Mouse (Mus musculus) heart, postnatal 4 days (tissue): ENCODE results near the gene Gm49378. TPM values are rescaled to one million over a fixed set of nuclear protein-coding genes. Genes with fewer than 3 reads are reported as not detected.
A peak's percentile ranks its signal among the peaks of the same experiment; 100 is the strongest.

ENCODE experiments used
- DNase-seq: peaks from one replicate; pipeline ENCODE4 v3.0.0; 2021
- total RNA-seq, 2 experiments: library from RNA; stranded (reverse); gene quantifications; 2 replicates each; pipeline ENCODE4 v1.2.3; 2021

The Gm49378 gene
- total RNA-seq, 2 experiments from 2014 or later: 3.7 to 4.3 TPM

DNA sequence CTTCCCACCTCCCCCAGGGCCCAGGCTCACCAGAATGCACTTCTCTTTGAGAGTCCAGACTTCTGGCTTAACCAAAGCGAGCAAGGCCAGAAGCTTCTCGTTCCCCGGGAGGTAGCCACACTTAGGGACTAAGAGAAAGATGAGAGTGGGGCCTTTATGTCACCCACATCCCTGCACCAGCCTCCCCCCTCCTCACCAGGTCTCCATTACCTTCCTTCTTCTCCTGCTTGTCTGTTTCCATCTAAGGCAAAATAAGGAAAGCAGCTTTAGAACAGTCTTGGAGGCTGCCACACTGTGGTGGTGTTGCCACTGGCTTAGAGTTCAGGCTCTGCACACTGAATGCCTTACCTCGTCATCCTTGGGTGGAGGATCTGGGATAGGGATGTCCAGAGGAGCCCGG lies 48.4 kb downstream of the Gm49378 start:
- DNase-seq: no peak

GRCm38 (mm10) chr14:55586149-55586548 lies 51.5 kb downstream of the Gm49378 start:
- DNase-seq: no peak

GRCm38 (mm10) chr14:55585566-55585960 lies 52.1 kb downstream of the Gm49378 start:
- DNase-seq: no peak

GRCm38 (mm10) chr14:55584702-55585565 lies 52.8 kb downstream of the Gm49378 start, which contains the start of gene Emc9:
TSS of gene Emc9 (minus strand) at chr14:55585302.
- peak; percentile 75 for DNase-seq

GRCm38 (mm10) chr14:55584303-55584701 lies 53.4 kb downstream of the Gm49378 start:
- no peak for DNase-seq

DNA sequence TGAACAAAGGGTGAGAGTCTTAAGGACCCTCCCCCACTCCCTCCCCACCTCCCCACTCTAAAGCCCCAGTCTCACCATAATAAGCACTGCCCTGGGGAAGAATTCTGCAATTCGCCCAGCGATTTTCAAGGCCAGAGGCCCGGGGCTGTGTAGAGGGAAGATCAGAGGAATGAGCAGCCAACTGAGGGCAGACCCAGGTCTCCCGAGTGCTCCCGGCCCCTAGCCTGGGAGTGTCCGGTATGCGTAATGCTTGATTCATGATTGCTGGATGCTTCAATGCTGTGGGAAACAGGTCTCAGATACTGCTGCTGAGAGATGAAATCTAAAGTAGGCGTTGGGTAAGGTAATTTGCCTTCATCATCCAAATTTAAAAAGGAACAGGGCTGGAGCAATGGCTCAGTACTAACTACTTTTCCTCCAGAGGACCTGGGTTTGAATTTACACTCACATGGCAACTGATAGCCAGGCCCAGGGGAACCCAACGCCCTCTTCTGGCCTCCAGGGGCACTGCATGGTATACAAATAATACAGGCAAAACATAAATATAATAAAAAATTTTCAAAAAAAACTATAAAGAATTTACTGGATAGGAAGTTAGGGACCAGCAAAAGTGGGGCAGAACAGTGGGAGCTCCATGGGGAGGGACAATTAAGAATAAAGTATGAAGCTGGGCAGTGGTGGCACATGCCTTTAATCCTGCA lies 55.6 kb downstream of the Gm49378 start:
- no peak for DNase-seq

DNA sequence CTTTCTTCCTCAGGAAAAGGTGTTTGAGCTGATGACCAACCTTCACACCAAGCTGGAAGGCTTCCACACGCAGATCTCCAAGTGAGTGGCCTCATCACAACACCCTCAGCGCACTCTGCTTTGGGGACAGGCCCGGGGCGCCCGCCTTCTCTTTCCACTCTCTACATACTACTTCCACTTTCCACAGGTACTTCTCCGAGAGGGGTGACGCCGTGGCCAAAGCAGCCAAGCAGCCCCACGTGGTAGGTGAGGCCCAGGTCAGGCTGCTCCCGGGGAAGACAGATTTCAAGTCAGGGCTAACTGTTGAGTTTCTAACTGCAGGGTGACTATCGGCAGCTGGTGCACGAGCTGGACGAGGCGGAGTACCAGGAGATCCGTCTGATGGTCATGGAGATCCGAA lies 57.0 kb downstream of the Gm49378 start:
- DNase-seq: no peak

- DNase-seq: no peak
These were observed 57.9 kb downstream of the Gm49378 start for GRCm38 (mm10) chr14:55579511-55580496.

Other genes starting within 250 kb of the Gm49378 start
- gene Dhrs4, start 159.1 kb downstream of the Gm49378 start, total RNA-seq: 100 to 1,000 TPM; 102 to 115 TPM
- 1 to 10 TPM; 2.9 to 5.9 TPM for gene Carmil3, start 147.2 kb downstream of the Gm49378 start, total RNA-seq
- gene Cpne6, start 127.5 kb downstream of the Gm49378 start, total RNA-seq: under 1 TPM in 1 of 2 experiments, not detected in 1; 0.12 TPM
- gene Nrl, start 112.9 kb downstream of the Gm49378 start, total RNA-seq: not detected
- 10 to 100 TPM; 19.7 to 21.5 TPM for gene Pck2, start 97.6 kb downstream of the Gm49378 start, total RNA-seq
- 10 to 100 TPM; 60.8 to 63.0 TPM for gene Dcaf11, start 77.9 kb downstream of the Gm49378 start, total RNA-seq
- not detected for gene A730061H03Rik, start 77.5 kb downstream of the Gm49378 start, total RNA-seq
- gene Fitm1, start 62.3 kb downstream of the Gm49378 start, total RNA-seq: 100 to 1,000 TPM; 122 to 152 TPM
- gene Psme1, start 59.8 kb downstream of the Gm49378 start, total RNA-seq: 100 to 1,000 TPM; 232 to 244 TPM
- gene Emc9, start 52.6 kb downstream of the Gm49378 start, total RNA-seq: 10 to 100 TPM; 37.3 to 40.1 TPM
- 100 to 1,000 TPM; 127 to 153 TPM for gene Psme2, start 46.8 kb downstream of the Gm49378 start, total RNA-seq
- 10 to 100 TPM; 25.9 to 27.9 TPM for gene Rnf31, start 46.2 kb downstream of the Gm49378 start, total RNA-seq
- gene Irf9, start 34.3 kb downstream of the Gm49378 start, total RNA-seq: 1 to 10 TPM; 7.6 to 9.9 TPM
- under 1 TPM; 0.43 to 0.54 TPM for gene Rec8, start 19.9 kb downstream of the Gm49378 start, total RNA-seq
- 10 to 100 TPM; 64.6 to 67.1 TPM for gene Ipo4, start 1.9 kb downstream of the Gm49378 start, total RNA-seq
- 10 to 100 TPM; 60.1 to 72.3 TPM for gene Tm9sf1, start 5.9 kb upstream of the Gm49378 start, total RNA-seq
- gene Tssk4, start 12.3 kb upstream of the Gm49378 start, total RNA-seq: 1 to 10 TPM; 1.1 to 1.2 TPM
- 10 to 100 TPM; 63.2 to 66.7 TPM for gene Mdp1, start 22.6 kb upstream of the Gm49378 start, total RNA-seq
- gene Gmpr2, start 34.0 kb upstream of the Gm49378 start, total RNA-seq: 10 to 100 TPM; 16.6 to 21.0 TPM
- gene Nedd8, start 34.2 kb upstream of the Gm49378 start, total RNA-seq: 100 to 1,000 TPM; 296 to 328 TPM
- gene Tinf2, start 43.9 kb upstream of the Gm49378 start, total RNA-seq: 10 to 100 TPM; 23.4 to 25.7 TPM
- gene Tgm1, start 76.0 kb upstream of the Gm49378 start, total RNA-seq: under 1 TPM; 0.20 to 0.50 TPM
- 10 to 100 TPM; 13.1 to 13.9 TPM for gene Rabggta, start 84.4 kb upstream of the Gm49378 start, total RNA-seq
- 10 to 100 TPM; 46.0 to 51.4 TPM for gene Dhrs1, start 107.8 kb upstream of the Gm49378 start, total RNA-seq
- gene Nop9, start 107.8 kb upstream of the Gm49378 start, total RNA-seq: 10 to 100 TPM; 17.8 to 18.3 TPM
- gene Cideb, start 120.6 kb upstream of the Gm49378 start, total RNA-seq: 1 to 10 TPM; 1.2 to 2.2 TPM
- gene Ltb4r2, start 123.5 kb upstream of the Gm49378 start, total RNA-seq: under 1 TPM; 0.11 to 0.26 TPM
- gene Ltb4r1, start 128.1 kb upstream of the Gm49378 start, total RNA-seq: under 1 TPM; 0.50 TPM
- gene Adcy4, start 146.2 kb upstream of the Gm49378 start, total RNA-seq: 10 to 100 TPM; 18.9 to 22.3 TPM
- 10 to 100 TPM; 10.6 to 14.0 TPM for gene Ripk3, start 151.0 kb upstream of the Gm49378 start, total RNA-seq
- 10 to 100 TPM; 12.7 to 13.3 TPM for gene Nfatc4, start 185.2 kb upstream of the Gm49378 start, total RNA-seq
- 10 to 100 TPM; 36.0 to 36.3 TPM for gene Nynrin, start 216.1 kb upstream of the Gm49378 start, total RNA-seq
- under 1 TPM; 0.62 to 0.65 TPM for gene Cbln3, start 246.5 kb upstream of the Gm49378 start, total RNA-seq
- gene Khnyn, start 247.1 kb upstream of the Gm49378 start, total RNA-seq: 10 to 100 TPM; 11.6 to 12.0 TPM